Mouse (Mus musculus) frontal cortex, postnatal 25 days (tissue): ENCODE results near the gene 0610040J01Rik.
"Not testable (repeated sequence)": the region's sequence is repeated elsewhere in the genome, so short reads cannot be mapped to it uniquely, and the experiment has no call there.

Source experiments
- DNase-seq, 2 experiments: peaks; one replicate each; pipeline ENCODE4 v3.0.0; 2022; ENCODE audit warnings: low spot score in 2 of 2

0610040J01Rik gene

DNA sequence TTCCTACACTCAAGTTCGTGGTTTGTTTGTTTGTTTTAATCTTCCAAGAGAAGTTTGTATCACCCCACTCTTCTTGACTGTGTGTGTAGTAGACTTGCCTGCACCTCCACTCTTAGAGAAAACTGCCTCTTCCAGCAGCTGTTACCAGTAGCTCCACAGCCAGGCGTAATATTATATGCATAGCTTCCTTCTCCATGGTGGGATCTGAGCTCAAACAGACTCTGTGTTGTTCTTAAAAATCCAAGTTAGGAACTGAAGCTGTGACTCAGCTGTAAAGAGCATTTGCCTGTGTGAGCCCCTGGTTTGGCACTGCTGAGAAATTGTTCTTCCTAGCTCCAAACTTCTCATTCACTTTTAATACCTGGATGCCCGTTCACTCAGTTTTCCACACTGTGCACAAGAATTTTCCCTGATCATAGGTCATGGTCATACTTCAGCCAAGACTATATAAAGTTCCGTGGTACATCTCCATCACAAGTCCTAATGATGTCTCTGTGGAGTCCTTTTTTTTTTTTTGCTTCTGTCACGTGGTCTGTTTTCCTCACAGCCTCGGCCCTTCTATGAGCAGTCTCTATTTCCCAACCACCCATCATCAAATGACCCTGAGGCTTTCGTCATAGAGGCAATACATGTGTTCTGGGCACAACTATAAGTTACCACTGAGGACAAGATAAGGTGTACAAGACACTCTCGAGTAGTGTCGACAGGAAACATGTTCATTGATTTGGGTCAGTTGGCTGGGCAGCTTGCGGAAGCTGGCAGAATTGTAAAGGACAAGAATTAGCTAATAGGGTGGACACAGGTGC lies 16.4 kb downstream of the 0610040J01Rik start:
- DNase-seq: no peak

DNA sequence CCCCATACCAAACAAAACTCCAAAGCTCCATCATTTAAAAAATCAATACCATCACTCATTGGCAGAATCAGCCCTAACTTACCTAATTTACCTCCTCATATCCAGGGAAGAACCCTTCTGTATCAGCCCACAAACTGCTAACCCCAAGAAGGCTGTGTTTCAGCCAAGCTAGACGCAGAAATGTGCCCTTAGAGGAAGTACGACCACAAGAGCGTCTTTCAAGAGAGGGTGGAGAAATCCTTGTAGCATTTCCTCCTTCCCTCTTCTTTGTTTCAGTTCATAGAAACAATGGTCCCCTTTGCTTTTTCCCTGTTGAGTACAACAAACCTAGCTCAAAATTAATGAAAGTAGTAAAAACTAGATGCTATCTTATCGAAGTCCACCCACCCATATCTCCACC lies 18.9 kb downstream of the 0610040J01Rik start:
- DNase-seq: no peak

DNA sequence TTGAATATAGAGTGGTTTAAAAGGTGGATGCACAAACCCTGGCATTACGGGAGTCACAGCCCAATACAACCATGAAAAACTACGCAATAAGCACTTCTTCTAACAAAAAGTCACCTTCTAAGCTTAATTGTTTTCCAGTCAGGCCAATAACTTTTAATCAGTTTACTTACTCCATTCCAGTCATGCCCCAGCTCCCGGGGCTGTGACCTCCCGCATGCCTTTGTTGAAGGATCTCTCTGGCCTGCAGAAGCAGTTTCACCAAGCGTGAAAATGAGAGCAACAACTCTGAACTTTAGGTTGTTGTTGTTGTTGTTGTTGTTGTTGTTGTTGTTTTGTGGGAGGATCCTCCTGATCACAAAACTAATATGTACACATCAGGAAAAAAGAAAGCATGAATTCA lies 21.8 kb downstream of the 0610040J01Rik start:
- no peak for DNase-seq

DNA sequence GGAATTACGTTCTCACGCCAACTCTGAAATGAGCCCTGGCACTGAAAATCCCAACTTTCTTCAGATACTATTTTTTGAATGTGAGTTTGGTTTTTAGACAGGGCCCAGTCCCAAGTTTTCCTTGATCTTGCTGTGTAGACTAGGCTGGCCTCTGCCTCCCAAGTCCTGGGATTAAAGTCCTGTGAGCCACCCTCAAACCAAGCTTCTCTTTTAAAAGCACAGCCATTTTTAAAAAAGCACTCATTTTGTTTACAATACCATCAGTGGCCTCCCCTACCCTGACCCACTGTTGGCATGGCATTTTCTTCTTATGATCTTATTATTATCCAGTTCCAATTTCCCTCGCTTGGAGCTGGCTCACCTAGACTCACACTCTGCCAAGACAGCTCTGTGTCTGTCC lies 22.3 kb downstream of the 0610040J01Rik start:
- no peak for DNase-seq

DNA sequence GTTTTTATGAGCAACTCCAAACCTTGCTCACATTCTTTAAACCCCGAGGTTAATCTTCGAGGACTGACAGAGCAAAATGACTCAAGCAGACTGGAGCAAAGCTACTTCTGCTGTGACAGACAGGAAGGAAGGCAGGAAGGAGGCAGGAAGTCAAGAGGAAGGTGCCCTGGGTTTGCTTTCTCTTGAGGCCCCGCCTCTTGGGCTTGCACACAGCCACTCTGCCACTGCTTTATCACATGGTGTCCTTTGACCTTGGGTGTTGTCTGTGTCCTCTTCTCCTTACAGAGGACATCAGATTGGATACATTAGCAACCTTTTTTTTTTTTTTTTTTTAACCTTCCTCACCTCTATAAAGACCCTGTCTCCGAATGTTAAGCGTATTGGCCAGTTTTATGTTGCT lies 25.0 kb downstream of the 0610040J01Rik start:
- DNase-seq: no peak

DNA sequence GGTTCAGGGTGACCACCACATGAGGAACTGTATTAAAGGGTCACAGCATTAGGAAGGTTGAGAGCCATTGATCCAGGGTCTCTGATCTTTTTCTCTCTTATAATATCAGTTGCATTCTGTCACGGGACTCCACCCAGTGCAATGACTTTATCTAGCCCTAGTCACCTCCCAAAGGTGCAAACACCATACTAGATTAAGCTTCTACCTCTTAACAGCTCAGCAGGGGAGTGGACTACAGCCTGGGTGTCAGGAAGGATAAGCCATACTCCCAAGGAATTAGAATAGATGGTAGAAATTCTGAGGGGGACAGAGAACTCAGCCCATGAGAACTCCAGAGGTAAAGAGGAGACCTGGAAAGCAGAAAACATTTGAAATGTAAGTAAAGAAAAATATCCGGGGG lies 25.7 kb downstream of the 0610040J01Rik start:
- DNase-seq: no peak

DNA sequence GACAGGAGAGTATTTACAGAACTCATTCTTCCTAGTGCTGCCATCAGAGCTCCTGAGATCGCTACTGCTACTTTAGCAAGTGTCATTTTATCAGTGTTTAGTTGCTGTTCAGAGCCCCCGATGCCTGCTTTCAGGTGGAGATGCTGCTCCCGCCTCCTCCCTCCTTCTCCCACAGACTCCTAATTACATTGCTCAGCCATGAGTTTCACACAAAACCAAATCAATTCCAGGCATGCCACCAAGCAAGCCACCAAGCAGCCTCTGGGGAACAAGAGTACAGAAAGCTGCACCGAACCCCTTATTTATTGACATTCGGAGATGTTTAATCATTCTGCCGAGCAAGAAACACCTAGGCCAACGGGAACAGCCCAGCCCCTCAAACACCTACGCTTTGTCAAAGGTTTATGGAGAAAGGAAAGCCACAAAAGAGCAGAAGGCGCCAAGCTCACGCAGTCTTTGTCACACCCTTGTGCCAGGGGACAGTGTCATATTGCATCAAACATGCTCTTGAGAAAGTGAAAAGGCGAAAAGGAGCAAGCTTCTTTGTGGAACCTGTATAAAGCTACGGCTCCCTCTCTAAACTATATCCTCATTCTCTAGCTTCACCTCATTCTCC lies 27.7 kb downstream of the 0610040J01Rik start:
- no peak for DNase-seq

DNA sequence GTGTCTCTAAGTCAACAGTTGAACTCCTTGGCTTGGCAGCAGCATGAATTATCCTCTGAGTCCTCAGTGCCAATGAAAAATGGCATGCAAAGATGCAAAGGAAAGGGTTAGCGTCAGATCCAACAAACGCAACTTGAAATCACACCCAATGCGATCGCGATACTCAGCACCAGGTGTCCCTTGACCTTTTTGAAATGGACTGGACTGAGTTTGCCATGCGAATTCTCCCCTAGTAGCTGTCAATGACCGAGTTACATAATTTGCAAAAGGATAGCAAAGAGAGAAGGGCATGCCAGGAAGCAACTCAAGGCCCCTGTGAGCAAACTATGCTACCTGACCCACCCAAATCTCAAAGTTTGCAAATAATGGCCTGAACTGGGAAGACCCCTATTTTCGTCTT lies 34.9 kb downstream of the 0610040J01Rik start:
- DNase-seq: no peak

DNA sequence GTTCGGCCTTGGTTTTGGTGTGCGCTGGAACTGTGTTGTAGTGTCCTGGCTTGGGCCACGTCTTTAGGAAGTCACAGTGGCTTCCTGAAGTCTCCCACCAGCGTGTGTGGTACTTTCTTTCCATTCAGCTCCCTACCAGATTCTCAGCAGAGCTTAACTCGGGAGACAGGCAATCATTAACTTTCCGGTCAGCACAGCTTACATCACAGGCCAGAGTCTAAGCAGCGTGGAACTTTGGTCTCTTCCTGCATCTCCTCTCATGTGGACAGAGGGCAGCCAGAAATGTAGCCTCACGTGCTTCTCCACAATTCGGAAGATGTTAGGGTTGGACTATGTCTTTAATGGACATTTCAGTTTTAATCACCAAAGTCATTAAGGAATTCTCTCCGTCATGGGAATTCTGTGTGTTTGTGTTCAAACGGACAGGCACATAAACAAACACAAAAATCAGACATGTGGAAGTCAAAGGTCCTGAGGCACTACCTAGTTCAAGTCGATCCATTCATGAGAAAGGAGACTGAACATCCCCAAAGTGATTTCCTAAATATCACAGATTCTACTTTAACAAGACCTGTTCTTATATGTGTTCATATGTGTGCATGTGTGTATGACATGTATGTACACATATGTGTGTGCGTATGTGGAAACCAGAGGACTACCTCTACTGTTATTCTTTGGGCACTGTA lies 35.5 kb downstream of the 0610040J01Rik start:
- no peak for DNase-seq

DNA sequence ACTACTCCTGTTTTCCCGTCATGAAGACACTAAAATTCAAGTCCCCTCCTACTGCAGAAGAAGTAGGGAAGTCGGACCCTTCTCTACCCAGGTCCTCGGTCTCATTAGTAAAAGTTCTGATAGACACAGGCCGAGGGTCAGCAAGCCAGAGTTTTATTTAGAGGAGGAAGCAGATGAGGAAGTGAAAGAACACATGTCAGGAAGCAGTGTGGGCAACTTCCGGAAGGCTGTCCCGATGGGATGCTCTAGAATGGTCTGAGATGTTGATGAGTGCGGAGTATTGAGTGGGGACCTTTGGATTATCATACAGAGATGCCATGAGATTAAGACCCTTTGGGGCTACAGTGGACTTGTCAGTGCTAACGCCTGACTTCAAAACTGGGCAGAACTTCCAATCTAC lies 46.7 kb downstream of the 0610040J01Rik start:
- no peak for DNase-seq

DNA sequence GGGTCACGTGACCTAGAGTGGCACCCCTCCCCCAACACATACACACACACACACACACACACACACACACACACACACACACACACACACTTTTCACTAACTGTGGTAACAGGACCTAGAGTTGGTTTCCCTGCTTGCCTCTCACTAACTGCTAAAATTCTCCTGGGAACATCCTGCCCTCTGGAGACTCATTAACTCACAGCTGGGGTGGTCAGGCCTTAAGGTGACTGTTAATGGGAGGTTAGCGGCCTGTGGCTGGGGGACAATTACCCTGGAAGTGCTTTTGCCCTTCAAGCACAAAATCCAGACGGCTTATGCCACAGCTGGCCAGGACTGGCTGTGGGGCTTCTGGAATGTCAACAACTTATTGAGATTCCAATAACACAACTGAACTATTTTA lies 55.3 kb downstream of the 0610040J01Rik start:
- DNase-seq: no peak

DNA sequence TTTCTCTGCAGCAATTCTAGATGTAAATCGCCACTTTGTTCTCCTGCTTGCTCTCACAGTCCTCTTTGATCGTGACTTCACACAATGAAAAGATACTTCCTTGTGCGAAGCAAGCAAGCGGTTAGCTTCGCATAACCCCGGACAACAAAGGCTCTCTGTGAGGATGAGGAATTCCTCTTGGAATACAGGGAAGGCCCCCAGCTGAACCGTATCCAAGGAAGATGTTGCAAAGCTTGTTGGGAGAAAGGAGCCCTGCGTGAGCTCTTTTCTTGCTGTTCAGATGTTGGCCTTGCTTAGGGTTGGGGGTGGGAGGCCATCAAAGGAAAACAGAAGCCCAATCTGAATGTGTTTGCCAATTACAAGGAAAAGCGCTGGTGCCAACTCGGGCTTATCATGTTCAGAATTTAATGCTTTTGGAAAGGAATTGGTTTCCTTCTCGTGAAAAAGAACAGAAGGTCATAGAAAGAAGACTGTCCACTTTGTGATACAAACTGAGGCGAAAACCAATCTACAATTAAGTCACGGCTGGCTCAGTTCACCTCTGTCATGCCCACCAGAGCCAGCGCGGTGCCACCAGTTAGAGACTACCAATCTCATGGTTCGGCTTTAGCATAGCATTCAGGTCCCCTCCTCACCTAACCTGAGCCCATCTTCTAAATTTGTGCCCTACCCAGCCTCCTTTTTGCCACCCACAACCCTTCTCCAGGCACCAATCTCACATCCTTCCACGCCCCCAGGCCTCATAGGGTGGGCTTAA lies 60.2 kb downstream of the 0610040J01Rik start:
- DNase-seq: no peak

DNA sequence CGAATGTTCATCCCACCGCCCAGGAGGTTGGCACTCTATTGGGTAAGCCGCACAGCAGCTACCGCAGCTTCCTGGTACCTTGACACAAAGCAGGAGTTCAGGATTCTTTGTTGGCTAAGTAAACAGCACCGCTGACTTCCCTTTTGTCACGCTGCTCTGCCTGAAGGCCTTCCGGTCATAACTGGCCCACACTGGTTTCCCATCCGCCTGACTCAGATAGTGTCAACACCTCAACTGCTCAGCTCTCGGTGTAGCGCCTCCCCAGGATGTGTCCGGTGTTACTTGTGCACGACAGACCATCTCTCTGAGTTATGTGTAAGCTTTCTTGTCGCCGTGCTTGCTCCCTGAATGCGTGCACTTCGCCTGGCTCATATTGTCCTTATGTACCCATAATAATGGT lies 62.7 kb downstream of the 0610040J01Rik start:
- DNase-seq: no peak

DNA sequence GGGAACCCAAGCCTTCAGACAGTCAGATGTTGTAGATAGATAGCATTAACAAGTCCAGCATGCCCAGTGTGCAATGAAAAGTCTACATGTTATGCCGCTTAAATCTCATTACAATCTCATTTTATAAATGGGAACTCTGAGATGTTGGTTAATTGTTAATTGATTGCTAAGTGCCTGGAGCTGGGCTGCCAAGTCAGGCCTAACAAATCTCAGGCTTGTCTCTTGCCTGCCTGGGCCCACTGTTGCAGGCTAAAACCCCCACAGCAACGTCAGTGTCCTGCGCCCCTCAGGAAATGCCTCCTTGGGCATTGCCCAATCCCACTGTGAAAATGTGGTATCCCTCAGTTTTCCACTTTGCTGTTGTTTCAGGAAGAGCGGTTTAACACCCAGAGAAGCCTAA lies 63.9 kb downstream of the 0610040J01Rik start:
- no peak for DNase-seq

DNA sequence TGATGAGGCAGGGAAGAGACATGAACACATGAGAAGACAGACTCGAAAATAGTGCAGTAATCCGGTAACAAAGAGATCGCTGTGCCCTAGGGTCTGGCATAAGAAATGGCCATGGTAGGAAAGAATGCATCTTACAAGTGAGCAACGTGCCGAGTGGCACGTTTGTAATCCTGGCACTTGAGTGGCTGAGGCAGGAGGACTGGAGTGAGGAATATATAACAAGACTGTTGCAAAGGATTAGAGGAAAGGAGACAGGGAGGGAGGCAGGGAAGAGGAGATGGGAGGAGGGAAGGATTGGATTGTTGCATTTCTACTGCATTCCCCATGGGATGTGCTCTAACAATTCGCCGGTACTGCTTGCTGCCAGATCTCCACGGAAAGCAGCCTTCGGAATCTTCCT lies 66.9 kb downstream of the 0610040J01Rik start:
- no peak for DNase-seq

DNA sequence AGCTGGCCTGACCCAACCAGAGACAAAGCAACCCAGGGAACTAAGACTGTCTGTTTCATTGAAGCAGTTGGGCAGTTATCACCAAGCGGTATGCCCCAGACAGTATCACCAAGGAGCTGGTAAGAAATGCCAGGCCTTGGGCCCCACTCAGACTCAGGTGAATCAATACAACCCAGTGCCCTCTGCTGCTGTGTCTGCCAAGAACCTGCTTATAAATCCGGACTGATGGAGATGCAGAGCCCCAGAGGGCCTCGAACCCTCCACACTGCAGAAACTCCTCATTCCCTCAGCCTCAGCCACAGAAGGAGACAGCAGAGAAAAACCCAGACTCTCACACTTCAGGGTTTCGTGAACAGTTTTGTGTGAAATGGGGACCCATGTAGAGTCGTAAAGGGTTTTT lies 74.1 kb downstream of the 0610040J01Rik start:
- no peak for DNase-seq

DNA sequence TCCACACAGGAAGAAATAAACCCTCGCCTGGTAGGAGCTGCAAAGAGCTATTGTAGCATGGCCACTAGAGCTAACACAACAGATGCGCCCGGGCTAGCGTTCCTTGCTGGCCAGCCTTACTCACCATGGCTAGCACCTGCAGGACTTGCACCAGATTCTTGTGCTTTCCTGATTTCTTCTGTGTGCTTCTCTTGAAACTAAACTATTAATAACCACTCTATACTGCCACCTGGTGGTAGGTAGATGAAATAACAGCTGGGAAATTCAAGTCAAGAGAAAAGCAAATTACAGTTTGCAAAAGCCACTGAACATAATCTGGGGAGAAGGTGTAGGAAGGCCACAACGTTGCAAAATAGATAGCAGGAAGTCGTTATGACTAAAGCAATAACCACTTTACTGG lies 74.5 kb downstream of the 0610040J01Rik start:
- DNase-seq: no peak

DNA sequence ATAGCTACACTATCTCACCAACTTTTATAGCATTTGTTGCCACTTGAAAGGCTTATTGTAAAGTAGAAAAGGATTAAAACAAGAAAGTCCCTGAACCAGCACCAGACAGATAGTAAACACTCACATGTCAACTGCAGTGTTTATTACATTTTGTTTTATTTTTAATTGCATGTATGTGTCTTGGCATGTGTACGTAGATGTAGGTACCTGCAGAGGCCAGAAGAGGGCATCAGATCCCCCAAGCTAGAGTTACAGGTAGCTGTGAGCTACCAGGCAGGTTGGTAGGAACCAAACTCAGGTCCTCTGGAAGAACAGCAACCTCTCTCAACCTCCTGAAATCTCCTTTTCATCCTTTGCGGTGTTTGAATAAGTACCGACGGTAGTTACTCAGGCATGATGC lies 74.9 kb downstream of the 0610040J01Rik start:
- no peak for DNase-seq

DNA sequence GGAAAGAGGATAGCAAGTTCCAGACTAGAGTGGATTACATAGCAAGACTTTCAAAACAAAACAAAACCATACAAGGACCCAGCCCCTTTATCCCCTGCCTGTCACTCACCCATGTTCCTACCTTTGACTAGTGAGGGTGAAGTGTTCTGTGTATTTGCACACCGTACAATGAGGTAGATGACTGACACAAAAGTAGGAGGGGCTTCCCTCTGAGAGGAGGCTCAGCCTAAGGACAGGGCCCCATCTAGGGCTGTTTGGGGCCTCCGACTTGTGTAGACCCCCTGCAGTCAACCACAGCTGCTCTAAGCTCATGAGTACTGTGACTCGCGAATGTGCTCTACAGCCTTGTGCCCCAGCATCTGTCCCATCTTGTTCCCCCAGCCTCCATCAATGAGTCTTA lies 79.1 kb downstream of the 0610040J01Rik start:
- no peak for DNase-seq

DNA sequence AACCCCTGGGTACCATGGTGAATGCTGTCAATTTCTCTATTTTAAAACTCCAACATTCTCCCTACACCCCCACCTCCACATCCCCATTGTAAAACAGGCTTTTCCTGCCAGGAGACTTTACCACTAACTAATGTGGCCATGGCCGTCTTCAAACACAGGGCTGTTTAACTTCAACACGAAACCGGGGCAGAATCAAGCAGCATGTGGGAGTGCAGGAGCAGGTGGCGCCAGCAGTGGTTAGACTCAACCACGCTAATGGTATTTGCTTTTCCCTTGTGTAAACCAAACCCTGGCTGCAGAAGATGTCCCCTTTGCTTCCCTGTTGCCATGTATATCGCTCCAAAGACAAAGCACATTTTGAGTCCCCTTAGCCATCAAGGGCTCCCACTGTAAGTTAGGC lies 79.7 kb downstream of the 0610040J01Rik start:
- DNase-seq: no peak

DNA sequence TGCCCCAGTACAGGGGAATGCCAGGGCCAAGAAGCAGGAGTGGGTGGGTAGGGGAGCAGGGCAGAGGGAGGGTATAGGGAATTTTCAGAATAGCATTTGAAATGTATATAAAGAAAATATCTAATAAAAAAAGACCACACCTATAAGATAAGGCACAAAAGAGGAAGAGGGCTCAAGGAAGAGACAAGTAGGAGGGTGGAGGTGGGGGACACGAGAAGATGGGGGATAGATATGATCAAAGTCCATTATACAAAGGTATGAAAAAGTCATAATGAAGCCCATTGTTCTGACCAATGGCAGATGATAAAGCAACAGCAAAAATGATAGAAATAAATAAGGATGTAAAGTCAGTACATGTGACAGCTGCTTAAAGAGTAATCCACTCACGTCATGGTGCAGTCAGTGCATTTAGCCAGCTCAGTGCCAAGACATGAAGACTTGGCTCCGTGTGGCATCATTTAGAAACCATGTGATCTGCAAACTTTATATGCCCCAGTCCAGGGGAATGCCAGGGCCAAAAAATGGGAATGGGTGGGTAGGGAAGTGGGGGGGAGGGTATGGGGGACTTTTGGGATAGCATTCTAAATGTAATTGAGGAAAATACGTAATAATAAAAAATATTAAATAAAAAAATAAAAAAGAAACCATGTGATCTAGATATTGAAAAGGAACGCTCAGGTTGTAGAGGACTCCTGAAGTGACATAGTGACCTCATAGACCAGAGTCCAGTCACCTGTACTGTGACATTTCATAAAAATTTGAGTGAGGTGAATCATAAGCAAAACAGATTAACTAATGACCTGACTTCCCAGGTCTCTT lies 85.0 kb downstream of the 0610040J01Rik start:
- DNase-seq: not testable (repeated sequence)

DNA sequence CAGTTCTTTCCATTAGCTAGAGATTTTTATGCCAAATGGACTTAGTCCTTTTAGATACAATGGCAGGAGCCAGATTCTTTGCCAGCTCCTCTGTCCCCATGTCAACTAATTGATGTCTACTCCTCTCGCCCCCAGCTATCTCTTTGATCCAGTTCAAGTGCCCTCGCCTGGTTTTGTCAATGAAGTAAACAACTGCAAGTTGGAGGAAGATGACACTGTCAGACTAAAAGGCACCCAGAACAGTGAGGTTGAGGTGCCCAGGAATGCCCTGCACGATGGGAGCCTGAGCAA lies 85.6 kb downstream of the 0610040J01Rik start:
- DNase-seq: no peak
